Mouse (Mus musculus) adrenal gland (tissue): ENCODE data around the gene Dlx3.

Experiments used
- intact Hi-C: fragments of 180-260 bp; cut with DNase I; formaldehyde crosslinking; loops from one replicate; pipeline ENCODE4 v1.15.1; 2025
- long read RNA-seq, 2 experiments: library from polyadenylated mRNA; unstranded; transcript quantifications; one replicate each; pipeline ENCODE4 v2.0.0; 2020; ENCODE audit warnings: borderline replicate concordance in 1 of 2; ENCODE audit not compliant: insufficient replicate concordance in 1 of 2

Dlx3 gene
- long read RNA-seq, experiment 1 = 0 reads
- long read RNA-seq, experiment 2 = 0 reads

DNA sequence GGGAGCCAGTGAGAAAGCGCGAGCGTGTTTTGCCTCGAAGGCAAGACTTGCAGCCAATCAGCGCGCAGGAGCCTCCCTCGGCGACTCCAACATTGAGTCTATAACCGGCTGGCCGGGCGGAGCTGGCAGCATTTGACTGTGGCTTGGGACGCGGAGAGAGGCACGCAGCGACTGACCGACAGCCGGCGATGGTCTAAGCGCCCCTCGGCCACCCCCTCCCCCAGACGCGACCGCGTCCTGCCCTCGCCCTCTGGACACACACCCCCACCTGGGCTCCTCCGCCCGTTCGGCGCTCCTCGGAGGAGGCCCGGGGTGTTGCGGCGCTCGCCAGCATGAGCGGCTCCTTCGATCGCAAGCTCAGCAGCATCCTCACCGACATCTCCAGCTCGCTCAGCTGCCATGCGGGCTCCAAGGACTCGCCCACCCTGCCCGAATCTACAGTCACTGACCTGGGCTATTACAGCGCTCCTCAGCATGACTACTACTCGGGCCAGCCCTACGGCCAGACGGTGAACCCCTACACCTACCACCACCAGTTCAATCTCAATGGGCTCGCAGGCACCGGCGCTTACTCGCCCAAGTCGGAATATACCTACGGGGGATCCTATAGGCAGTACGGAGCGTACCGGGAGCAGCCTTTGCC is at the start of gene Dlx3:
Gene Dlx3 (plus strand): TSS at position 130 of the 643 bp plus-strand sequence.
- intact Hi-C loops = loop anchor here (2.0 to 5.0 kb wide), 2 partner anchors 112 to 401 kb away; no protein-coding TSS in a partner anchor

DNA sequence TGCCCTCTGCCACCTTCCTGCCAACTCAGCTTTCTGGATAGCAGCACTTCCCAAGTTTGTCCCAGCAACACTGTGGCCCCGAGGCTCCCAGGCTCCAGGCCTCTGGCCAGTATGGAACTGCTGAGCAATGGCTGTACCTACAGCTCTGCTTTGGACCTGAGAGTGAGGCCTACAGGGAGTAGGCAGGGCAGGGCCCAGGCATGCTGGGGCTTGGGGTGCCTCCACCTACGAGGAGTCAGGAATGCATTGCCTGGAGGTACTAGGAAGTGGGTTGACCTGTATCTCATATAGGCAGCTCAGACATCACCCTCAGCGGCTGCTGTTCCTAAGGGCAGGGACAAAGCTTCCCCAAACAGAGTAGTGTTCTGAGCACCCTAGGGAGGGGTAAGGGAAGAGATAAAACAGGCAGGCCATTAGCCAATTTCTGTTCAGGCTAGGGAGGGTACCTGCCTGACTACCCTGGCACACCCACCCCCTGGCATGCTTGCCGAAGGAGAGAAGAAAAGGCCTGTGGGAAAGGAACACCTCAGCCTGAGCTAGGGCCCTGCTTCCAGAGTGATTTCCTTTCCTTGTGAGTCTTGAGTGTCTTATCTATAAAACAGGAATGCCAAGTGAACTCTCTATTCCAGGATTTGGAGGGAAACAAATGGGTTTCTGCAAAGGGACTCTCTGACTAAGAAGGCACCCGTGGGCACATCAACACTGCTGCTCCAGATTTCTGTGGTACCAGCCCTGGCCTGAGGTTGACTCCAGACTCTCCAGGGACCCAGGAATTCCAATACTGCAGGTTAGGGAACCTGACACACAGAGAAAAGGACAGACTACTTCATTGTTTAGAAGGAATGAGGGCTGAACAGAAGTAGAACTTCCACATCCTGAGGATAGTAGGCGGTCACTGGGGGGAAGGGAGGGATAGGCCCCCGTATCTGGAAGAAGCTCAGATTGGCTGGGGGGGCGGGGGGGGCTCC is 49.5 kb upstream of the Dlx3 start:
- intact Hi-C loops = no loop called here

DNA sequence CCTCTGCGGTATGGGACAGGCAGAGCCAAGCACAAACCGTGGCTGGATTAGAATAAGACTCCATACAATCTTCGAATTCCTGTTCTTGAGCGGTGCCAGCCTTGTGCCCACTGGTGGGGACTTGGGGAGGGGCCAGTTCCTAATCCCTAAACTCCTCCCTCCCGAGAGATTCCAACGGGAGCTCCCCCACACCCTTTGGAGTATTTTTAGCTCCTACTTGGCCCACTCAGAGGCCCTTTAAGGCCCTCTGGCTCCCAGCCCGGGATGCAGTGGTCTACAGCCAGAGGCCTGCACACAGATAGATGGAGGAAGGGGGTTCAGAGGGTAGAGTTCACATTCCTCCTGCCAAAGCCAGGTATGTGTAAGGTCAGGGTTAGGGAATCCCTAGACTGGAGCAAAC is 48.7 kb upstream of the Dlx3 start:
- intact Hi-C loops = no loop called here

DNA sequence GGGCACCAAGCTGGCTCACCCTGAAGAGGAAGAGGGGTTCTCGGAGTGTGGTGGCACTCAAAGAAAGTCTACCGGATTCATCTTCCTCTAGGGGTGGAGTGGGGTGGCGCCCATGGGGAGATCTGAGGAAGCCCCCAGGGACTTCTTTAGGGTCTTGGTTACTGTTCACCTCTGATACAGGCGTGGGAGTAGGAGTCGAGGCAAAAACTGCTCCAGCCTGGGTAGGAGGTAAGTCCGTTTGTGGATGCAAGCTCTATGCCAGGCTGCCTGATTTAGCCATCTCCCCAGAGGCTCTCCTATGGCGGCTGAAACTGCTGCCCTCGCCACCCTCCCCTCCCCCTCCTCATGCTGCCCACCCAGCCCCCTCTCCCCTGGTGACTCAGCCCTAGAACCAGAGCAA is 47.8 kb upstream of the Dlx3 start:
- intact Hi-C loops = no loop called here

DNA sequence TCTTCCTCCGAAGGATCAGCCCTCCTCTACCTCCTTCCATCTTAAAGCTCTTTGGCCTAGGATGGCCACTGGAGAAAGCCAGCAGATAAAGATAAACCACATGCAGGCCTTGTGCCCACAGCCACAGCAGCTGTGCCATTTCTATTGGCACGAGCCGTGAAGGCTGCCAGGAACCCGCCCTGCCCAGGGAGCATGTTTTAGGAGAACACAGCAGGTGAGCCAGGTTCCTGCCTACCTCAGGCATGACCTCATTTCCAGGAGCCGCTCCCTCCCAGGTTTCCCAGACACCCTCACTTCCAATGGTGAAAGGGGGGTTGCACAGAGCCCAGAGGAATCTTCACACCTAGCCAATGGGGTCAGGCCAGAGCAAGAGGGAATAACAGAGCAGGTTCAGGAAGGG is 47.1 kb upstream of the Dlx3 start:
- intact Hi-C loops = no loop called here

DNA sequence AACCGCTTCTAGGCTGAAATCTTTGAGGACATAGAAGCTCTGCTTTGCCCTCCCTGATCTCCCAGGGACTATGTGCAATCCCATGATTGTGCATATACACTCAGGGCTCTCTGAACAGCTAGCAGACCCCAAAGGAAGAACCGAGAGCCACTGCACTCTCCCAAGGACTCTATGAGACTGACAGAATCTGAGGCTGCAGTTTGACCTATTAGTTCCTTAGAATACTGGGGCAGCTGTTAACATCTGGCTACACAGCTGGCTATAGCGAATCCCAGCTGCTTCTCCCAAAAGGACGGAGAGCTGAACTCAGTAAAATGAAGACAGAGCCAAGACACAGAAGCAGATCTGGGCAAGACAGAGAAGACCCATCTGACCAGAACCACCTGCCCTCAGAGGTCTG is 46.1 kb upstream of the Dlx3 start:
- intact Hi-C loops = no loop called here

DNA sequence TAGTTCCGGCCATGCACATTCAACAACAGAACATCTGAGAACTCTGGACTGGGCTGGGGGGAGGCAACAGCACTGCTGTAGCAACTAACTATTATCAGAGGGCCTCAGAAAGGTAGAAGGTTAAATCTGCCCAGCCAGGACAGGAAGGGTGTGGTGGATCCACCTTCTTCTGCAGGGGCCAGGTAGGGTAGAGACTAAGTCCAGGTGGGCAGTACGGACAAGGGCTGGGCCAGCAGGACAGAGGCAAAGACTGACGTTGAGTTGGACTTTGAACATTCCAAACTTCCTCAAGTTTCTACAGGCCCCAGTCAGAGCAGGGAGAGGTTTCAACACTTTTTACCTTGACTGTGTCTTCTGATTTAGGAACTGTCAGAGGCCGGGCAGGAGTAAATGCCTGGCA is 45.2 kb upstream of the Dlx3 start:
- intact Hi-C loops = no loop called here

DNA sequence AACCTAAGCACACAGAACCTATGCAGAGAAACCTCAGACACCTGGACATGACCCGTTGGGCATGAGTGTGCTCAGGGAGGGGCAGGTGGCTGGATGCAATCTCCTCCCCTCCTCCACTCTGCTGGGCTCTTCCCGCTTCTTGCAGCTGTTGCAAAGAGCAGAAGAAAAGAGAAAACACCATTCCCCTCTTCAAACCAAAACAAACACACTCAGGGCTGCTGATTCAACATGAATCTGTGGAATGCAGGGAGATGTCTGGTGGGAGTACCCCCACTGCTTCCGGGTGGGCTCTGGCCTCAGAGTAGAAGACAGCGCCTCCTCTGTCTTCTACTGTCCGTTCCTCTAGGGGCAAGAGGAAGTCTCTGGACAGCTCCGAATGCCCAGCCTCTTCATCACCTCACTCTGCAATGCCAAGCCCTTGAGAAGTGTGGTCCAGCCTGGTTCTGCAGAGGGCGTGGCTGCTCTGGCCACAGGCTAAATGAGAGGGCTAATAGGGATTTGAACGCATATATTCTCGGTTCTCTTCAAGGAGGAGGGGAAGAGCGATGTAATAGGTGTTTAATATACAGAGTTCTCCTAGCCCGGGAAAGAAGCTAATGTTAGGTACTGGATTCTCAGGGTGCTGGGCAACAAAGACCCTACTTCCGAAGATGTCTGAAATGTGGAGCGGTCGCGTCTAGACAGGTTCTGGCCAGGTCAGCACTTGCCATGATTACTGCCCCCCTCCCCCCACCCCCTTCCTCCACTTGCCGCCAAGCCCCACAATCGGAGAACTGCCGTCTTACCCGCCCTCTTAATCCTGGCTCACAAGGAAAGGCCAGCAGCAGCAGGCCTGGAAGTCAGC is 44.5 kb upstream of the Dlx3 start:
- intact Hi-C loops = loop anchor here (1.0 kb wide), 1 partner anchor 31 kb away; no protein-coding TSS in a partner anchor

DNA sequence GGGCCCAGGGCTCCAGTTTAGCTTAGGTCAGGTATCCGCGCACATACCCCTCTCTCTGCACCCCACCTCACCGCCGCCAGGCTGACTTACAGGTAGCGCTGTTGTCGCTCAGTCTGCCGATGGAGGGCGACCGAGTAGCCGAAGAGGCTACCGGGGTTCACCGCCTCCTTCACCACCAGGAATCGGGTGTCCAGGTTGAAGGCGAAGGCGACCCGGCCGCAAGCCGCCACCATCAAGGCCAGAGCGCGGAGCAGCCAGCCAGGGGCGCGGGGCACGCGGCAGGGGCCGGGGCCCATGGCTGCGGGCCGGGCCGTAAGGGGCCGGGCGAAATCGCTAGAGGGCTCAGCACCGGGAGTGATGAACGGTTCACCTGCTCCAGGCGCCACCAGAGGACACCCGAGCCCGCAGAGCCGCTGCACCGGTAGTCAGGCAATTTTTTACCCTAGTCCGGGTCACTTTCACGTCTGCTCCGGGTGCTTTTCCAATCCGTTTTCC is 43.8 kb upstream of the Dlx3 start:
- intact Hi-C loops = loop anchor here (1.0 kb wide), 1 partner anchor 30 kb away; no protein-coding TSS in a partner anchor

DNA sequence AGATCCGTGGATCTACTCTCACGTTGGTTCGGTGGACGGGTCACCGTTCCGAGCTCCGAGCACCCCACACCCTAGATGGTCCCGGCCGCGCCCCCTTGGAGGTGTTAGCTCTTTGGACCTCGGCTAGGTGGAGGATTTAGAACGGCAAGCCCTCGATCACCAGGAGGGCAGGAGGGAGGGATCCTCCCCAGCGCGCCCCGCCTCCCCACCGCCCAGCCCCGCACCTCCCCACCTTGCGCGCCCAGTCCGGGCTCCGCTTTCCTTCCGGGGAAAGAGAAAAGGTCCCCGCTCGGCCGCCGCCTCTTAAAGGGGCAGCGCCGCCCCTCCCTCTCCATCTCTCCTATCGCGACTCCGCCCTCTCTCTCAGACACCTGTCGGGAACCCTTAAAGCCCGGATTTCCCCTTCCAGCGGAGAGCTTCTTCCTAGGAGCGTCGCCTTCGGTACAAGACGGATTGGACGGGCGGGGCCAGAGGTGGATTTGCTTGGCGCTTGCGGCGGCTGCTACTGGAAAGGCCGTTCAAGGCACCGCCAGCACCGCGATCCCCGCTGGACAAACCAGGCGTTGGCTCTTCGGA is 43.3 kb upstream of the Dlx3 start, which contains the start of gene Itga3:
Gene Itga3 (minus strand): TSS at position 266 of the 576 bp plus-strand sequence.
- intact Hi-C loops = loop anchor here (1.0 kb wide), 1 partner anchor 30 kb away; no protein-coding TSS in a partner anchor

DNA sequence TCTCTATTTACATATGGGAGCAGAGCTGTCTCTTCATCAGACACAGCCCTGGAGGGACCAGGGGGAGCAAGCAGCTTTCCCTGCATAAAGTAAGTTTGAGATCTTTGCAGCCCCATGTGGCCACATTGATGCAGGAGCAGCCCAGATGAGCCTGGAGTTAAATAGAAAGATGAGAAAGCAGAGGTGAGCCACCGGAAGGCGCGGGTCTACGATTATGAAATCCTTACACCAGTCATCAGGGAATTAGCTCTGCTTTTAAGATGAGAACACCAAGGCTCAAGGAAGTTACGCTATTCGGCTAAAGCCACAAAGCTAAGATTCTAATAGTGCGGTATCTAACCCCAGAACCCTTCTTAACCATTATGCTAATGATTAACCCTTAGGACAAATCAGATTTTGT is 42.0 kb upstream of the Dlx3 start:
- intact Hi-C loops = no loop called here

DNA sequence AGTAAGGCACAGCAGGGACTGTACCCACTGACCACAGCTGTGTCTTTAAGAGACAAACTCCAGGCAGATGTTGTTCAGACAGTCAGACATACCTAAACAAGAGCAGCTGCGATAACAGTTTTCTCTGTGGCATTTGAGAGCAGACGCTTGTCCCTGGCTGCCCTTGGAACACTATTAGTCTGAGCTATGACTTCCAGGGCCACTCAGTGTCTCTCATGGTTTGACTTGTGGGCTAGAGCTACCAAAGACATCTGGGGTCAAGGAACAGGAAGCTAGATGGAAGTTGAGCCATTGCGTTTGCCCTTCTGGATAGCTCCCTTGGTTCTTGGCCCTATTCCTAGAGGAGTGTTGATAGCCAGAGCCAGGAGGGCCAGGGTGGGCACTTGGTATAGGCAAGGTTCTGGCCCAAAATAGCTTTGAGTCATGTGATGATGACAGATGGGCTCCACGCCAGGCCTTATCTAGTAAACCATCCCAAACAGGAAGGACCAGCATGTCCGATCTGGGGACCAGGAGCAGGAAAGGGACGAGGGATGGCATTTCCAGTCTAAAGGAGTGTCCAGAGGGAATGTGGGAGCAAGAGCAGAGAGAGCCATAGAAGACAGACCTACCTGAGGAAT is 40.6 kb upstream of the Dlx3 start:
- intact Hi-C loops = no loop called here

DNA sequence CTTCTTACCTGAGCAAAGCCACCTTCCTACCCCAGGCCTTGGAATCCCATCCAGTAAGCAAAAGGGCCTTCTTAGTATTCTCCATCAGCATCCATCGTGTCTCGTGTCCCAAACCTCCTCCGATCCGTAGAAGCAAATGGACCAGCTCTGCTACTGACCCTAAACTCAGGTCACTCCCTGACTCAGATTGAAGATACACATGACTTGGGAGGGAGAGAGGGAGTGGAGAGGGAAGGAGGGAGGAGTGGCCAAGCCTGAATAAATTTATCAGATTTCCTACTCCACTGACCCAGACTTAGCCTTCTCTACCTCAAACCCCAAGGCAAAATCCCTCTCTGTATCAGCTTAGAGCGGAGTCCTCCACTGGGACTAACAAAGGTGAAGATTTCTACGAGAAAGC is 39.1 kb upstream of the Dlx3 start:
- intact Hi-C loops = no loop called here

DNA sequence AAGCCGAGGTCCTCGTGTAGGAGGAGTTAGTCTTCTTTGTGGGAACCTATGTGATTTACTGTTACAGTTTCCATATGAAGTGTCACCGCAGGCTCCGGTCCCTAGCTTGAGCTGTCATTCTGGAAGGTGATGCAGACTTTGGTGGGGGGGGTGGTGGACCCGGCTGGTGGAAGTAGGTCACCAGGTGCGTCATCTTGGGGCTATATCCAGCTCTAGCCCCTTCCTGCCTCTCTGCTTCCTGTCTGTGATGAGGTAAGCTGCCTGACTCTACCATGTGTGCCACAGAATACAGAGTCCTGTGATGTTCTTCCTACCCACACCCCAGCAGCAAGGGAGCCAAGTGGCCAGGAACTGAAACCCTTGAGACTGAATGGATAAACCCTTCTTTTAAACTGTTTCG is 37.0 kb upstream of the Dlx3 start:
- intact Hi-C loops = no loop called here

DNA sequence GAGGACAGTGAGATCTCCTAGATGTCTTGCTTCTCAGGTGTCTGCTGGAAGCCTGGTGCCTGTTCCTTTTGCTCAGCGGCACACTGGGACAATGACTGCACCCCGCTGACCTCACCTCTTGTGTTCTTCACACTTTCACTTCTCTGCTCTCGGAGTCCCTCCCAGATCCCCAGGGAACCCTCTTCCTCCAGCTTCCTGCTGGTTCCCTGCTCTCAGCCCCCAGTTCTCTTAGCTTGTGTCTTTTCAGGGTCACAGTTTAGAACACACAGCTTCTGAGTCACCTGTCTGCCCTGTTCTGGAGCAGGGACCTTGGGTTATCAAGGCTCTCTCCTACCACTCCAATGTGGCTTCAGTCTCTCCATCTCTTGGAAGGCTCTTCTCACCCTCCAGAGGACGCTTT is 35.7 kb upstream of the Dlx3 start:
- intact Hi-C loops = no loop called here

DNA sequence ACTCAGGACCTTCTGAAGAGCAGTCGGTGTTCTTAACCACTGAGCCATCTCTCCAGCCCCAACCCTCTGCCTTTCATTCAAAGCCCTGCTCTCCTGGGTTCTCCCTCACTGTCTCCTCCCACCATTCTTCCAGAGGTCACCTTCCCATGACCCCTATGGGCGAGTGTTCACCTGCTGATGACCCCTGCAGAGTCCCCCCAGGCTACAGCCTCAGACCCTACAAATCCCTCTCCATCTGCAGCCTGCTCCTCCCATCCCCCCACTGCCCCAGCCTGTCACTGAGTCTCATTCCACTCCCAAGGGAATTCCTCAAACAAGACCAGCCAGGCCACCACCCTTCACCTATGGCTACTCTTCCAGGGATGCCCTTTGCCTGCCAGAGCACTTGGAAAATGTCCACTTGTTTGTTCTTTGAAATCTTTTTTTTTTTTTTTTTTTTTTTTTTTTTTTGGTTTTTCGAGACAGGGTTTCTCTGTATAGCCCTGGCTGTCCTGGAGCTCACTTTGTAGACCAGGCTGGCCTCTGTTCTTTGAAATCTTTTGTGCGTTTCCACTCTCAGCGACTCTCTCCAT is 35.0 kb upstream of the Dlx3 start:
- intact Hi-C loops = no loop called here

DNA sequence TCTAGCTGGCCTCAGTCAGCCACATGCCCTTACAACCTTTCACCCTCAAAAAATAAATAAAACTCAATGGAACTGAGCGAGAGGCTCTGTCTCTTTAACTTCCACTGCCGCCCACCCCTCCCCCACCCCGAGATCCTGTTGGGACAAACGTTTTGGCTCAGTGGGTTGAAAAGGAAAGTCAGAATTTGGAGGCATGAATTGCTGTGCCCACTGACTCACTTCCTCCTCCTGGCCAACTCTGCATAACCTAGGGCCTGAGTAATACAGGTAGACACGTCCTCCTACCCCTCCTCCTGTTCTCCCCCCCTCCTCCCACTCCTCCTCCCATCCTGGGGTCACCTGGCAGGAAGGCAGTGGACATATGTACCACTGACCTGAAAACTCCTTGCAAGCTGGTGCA is 34.2 kb upstream of the Dlx3 start:
- intact Hi-C loops = no loop called here

DNA sequence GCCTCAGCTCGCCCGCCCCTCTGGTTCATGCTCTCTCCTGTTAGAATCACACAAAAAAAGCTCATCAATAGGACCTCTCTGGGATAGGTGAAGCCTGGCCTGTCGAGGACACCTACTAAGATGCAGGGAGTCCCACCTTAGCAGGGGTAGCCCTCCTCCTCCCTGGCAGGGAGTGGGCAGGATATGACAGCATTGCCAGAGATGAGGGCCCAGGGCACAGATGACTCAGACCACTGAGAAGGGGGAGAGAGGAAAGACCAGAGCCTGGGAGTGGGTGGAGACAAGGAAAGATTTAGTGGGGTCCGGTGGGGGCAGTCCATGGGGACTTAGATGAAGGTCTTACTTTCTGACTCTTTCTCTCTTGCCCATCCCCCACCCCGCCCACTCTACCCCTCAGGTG is 33.7 kb upstream of the Dlx3 start:
- intact Hi-C loops = no loop called here

DNA sequence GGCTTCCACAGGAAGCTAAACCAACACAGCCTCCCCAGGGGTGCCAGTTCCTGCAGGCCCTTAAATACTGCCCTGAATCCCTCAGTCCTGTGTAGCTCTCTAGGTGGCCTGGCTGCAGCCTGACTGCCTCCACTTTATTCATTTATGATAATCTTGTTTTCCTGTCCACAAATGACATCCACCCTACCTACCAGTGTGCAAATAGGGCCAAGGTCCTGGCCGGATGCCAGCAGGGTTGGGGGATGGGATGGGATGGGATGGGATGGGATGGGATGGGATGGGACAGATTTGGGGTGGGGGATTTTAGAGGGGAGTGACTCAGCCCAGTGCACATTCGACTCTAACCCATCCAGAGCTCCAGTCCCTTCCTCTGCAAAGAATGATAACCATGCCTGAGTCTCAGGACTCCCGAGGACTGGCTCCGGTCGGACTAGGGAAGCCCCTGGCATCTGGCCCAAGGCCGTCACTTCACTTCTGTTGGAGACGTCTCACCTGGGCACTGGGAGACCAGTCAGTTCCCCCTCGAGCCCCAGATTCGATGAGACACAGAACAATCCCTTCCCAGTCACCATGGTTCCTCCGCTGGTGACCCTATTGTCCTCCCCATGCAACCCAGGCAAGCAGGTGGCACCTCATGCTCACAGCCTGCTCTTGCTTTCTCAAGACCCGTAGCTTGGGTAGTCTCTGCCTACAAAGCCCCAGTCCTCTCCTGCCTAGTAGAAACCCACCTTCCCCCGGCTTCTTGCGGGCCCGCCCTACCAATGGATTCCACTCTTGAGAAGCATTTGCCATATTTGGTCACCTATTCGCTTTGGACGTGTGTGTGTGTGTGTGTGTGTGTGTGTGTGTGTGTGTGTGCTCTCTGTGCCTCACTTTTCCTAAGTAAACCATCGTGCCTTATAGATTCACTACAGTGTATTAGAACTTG is 32.4 kb upstream of the Dlx3 start:
- intact Hi-C loops = no loop called here
